Mouse (Mus musculus): ENCODE data around the gene Rnf2. TPM values are rescaled to one million over a fixed set of nuclear protein-coding genes. Genes with fewer than 3 reads are reported as not detected.

Gene Rnf2
- total and polyA plus RNA-seq, 3 experiments: 27.5 to 78.2 (median 30.7) TPM

DNA sequence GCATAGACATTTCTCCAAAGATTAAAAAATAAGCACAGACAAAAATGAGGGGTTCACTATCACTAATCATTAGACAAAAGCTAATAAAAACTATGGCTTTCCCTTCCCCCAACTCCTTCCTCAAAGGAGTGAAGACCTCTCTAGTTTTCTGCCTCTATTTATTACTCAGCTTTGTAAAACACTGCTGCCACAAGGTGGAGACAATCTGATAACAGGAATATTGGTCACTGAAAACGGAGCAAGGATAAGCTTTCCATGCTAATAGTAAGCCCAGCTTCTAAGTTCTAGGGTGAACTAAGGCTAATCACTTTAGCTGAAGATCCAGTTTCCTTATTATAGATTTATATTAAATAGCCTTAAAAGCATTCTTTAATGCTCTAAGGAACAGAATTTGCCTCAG, 8.3 kb downstream of the Rnf2 start (continued):
- TF ChIP-seq KAT2A (conservative IDR thresholded peaks at IDR 0.05; ENCODE audit: low read depth, low read length) (no peak), POLR2AphosphoS5 (IDR thresholded peaks at IDR 0.05; ENCODE audit: borderline replicate concordance, low read depth, low read length) (no peak), CHD1 (IDR thresholded peaks at IDR 0.05; ENCODE audit: low read depth, low read length) (no peak), NELFE (IDR thresholded peaks at IDR 0.05; ENCODE audit: low read depth, low read length) (no peak)

DNA sequence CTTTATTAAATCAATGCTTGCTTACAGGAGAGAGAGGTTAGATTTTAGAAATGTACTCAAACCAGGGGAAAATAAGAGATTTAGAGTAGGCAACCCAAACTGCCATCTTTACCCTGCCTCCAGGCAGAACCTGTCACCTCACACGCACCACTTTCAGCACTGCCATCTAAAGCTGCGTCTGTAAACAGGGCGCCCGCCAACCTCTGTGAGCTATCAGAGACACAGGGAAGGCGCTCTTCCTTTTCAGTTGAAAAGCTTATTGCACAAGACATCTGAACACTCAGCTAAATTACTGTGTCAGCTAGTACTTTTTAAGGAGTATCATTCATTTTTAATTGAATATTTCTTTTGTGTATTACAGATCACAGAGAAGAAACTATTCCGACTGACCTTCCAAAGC, 10.9 kb downstream of the Rnf2 start:
- no peak overlapping the region for H3K4me3 ChIP-seq (ENCODE audit: control insufficient read depth in 1 of 2, insufficient read depth in 1 of 2, low read depth in 2 of 2, low read length in 2 of 2)

DNA sequence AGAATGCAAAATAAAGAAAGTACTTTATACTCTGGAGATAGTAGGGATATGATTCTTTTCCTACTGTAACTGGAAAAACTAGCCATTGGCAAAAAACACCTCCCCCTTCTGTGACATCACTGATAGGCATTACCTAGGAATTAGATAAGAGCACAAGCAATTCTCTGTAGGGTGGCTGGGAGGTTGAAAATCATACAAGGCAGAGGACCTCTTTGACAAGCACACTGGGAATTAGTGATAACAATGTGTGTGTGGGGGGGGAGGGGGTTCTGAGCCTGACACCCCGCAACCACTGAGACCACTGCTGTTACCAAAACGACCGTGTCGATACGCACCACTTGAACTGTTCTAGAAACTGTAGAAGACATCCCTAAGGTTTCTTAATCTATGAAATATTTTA, 16.0 kb downstream of the Rnf2 start:
- TF ChIP-seq KAT2A (conservative IDR thresholded peaks at IDR 0.05; ENCODE audit: low read depth, low read length): no peak
- no peak for TF ChIP-seq RAD21 (IDR thresholded peaks at IDR 0.05; ENCODE audit: low read depth, low read length)
- no peak for TF ChIP-seq ELF1 (IDR thresholded peaks at IDR 0.05; ENCODE audit: low read depth, low read length)
- TF ChIP-seq JUND (IDR thresholded peaks at IDR 0.05; ENCODE audit: low read depth, low read length): no peak
- TF ChIP-seq TBP (IDR thresholded peaks at IDR 0.05; ENCODE audit: low read depth, low read length): no peak
- no peak for TF ChIP-seq MAZ (IDR thresholded peaks at IDR 0.05; ENCODE audit: low read depth, low read length)
- TF ChIP-seq GATA1 (IDR thresholded peaks at IDR 0.05; ENCODE audit: low read depth, low read length): peak; percentile 8; the same call in 1 of the 2 replicates
- peak in 1 of 2 experiments; percentile 37; a peak in 1 of 4 replicates for TF ChIP-seq EP300 (IDR thresholded peaks at IDR 0.05; ENCODE audit: low read depth in 1 of 2, low read length in 2 of 2)
- TF ChIP-seq RCOR1 (IDR thresholded peaks at IDR 0.05; ENCODE audit: low read depth, low read length): 0 out of 2 replicates have a peak, but pooled peaks have one; percentile 14
- no peak for DNase-seq (ENCODE audit: low read depth, low spot score)
- peaks cover 1 to 6% of the 10 kb centered on the region in 2 experiments for H3K36me3 ChIP-seq (ENCODE audit: control insufficient read depth in 1 of 2, insufficient read depth in 2 of 2, low read length in 2 of 2)

More for the DNA sequence above, 10.9 kb downstream of the Rnf2 start:
- Histone ChIP-seq H3K79me2 (ENCODE audit: control insufficient read depth, insufficient read depth, low read length, poor library complexity) (peaks cover 42% of the 10 kb centered on the region), H3K9me3 (replicated peaks; ENCODE audit: insufficient read depth, low read length) (no peaks in the 10 kb centered on the region), H3K27ac (ENCODE audit: control insufficient read depth, low read depth, low read length) (no peak overlapping the region), H3K9ac (ENCODE audit: control insufficient read depth, low read depth, low read length, poor library complexity, severe bottlenecking) (no peak overlapping the region), H3K27me3 (ENCODE audit: control insufficient read depth in 1 of 2, insufficient read depth in 2 of 2, low read length in 2 of 2) (no peaks in the 10 kb centered on the region), H3K36me3 (ENCODE audit: control insufficient read depth in 1 of 2, insufficient read depth in 2 of 2, low read length in 2 of 2) (peaks cover 0 to 14% of the 10 kb centered on the region in 2 experiments; a peak in 3 of 4 replicates), H3K4me1 (ENCODE audit: control insufficient read depth in 1 of 2, insufficient read depth in 2 of 2, low read length in 2 of 2) (peaks cover 8 to 9% of the 10 kb centered on the region in 2 experiments)
- DNase-seq (ENCODE audit: low read depth, low spot score): no peak
- TF ChIP-seq TBP (IDR thresholded peaks at IDR 0.05; ENCODE audit: low read depth, low read length): no peak
- TF ChIP-seq ETS1 (IDR thresholded peaks at IDR 0.05; ENCODE audit: low read depth, low read length): no peak
- TF ChIP-seq MEF2A (IDR thresholded peaks at IDR 0.05; ENCODE audit: extremely low read depth, insufficient replicate concordance, low read depth, low read length, poor library complexity, severe bottlenecking): no peak
- TF ChIP-seq EP300 (IDR thresholded peaks at IDR 0.05; ENCODE audit: low read depth in 1 of 2, low read length in 2 of 2): no peak
- no peak for TF ChIP-seq KAT2A (conservative IDR thresholded peaks at IDR 0.05; ENCODE audit: low read depth, low read length)

More for the DNA sequence above, 16.0 kb downstream of the Rnf2 start:
- H3K79me2 ChIP-seq (ENCODE audit: control insufficient read depth, insufficient read depth, low read length, poor library complexity): peaks cover 20% of the 10 kb centered on the region
- H3K9me3 ChIP-seq (replicated peaks; ENCODE audit: insufficient read depth, low read length): no peaks in the 10 kb centered on the region
- no peak overlapping the region for H3K4me3 ChIP-seq (ENCODE audit: control insufficient read depth in 1 of 2, insufficient read depth in 1 of 2, low read depth in 2 of 2, low read length in 2 of 2)
- no peak overlapping the region for H3K9ac ChIP-seq (ENCODE audit: control insufficient read depth, low read depth, low read length, poor library complexity, severe bottlenecking)
- H3K27me3 ChIP-seq (ENCODE audit: control insufficient read depth in 1 of 2, insufficient read depth in 2 of 2, low read length in 2 of 2): no peaks in the 10 kb centered on the region
- no peak overlapping the region for H3K27ac ChIP-seq (ENCODE audit: control insufficient read depth, low read depth, low read length)
- peaks cover 0 to 2% of the 10 kb centered on the region in 2 experiments; a peak in 1 of 4 replicates for H3K4me1 ChIP-seq (ENCODE audit: control insufficient read depth in 1 of 2, insufficient read depth in 2 of 2, low read length in 2 of 2)

All from MEL (cell line).